Mouse (Mus musculus) CH12.LX (cell line): Measurements from ENCODE around the gene Pced1b. TPM values are rescaled to one million over a fixed set of nuclear protein-coding genes. Genes with fewer than 3 reads are reported as not detected.
A peak's percentile ranks its signal among the peaks of the same experiment; 100 is the strongest.

Experiments
- DNase-seq: peaks from one replicate; pipeline ENCODE4 v3.0.0-alpha.2; 2013; ENCODE audit errors: extremely low read depth
- H3K27ac ChIP-seq: 2 replicates; pipeline ENCODE4 v1.5.1; 2012; ENCODE audit warnings: low read depth, mild to moderate bottlenecking, control low read depth, moderate library complexity; ENCODE audit not compliant: insufficient read depth
- H3K27me3 ChIP-seq: replicated peaks from 2 replicates; pipeline ENCODE3; 2012; ENCODE audit warnings: inconsistent platforms
- H3K36me3 ChIP-seq, 2 experiments: replicated peaks in 1 of 2; 2 replicates each; pipeline versions ENCODE3 to v1.6.1; 2012; ENCODE audit warnings: inconsistent platforms in 1 of 2, low read length in 1 of 2, mild to moderate bottlenecking in 1 of 2, mixed read lengths in 1 of 2, moderate library complexity in 1 of 2; ENCODE audit not compliant: control insufficient read depth in 1 of 2, insufficient read depth in 1 of 2
- H3K4me1 ChIP-seq, 2 experiments: 2 replicates each; pipeline ENCODE4 v1.6.1; 2012; ENCODE audit warnings: inconsistent platforms in 1 of 2, moderate library complexity in 1 of 2; ENCODE audit not compliant: insufficient read depth in 2 of 2, control insufficient read depth in 1 of 2
- H3K4me2 ChIP-seq: 2 replicates; pipeline ENCODE4 v1.6.1; 2012; ENCODE audit warnings: low read depth, mild to moderate bottlenecking, control low read depth; ENCODE audit not compliant: poor library complexity, insufficient read depth, severe bottlenecking
- H3K4me3 ChIP-seq, 3 experiments: fragments of 150-350 bp in 1 of 3; sonication (generic) in 1 of 3; replicated peaks in 1 of 3; 2 replicates each; pipeline versions ENCODE3 to v1.5.1; 2011 to 2012; ENCODE audit warnings: low read depth in 2 of 3, low read length in 2 of 3, mild to moderate bottlenecking in 2 of 3, moderate library complexity in 2 of 3, control low read depth in 1 of 3, improper control_type of control experiment in 1 of 3, inconsistent platforms in 1 of 3, mixed read lengths in 1 of 3; ENCODE audit not compliant: poor library complexity in 1 of 3
- H3K79me2 ChIP-seq: replicated peaks from 2 replicates; pipeline ENCODE4 v1.6.1; 2012; ENCODE audit warnings: mild to moderate bottlenecking, moderate library complexity; ENCODE audit not compliant: control insufficient read depth, poor library complexity, insufficient read depth, severe bottlenecking; ENCODE audit errors: extremely low read depth
- H3K9ac ChIP-seq: 2 replicates; pipeline ENCODE4 v1.6.1; 2012; ENCODE audit warnings: low read depth, mild to moderate bottlenecking, control low read depth, moderate library complexity; ENCODE audit not compliant: insufficient read depth
- H3K9me3 ChIP-seq: replicated peaks from 2 replicates; pipeline ENCODE3; 2012; ENCODE audit warnings: low read length, inconsistent platforms, mixed read lengths
- BHLHE40 ChIP-seq: IDR thresholded peaks from 2 replicates; pipeline ENCODE4 v1.6.1; 2011; ENCODE audit warnings: mild to moderate bottlenecking, low read depth, low read length, improper control_type of control experiment
- CHD1 ChIP-seq: IDR thresholded peaks from 2 replicates; pipeline ENCODE4 v1.6.1; 2012; ENCODE audit warnings: low read depth, low read length, improper control_type of control experiment, inconsistent platforms
- CHD2 ChIP-seq: IDR thresholded peaks from 2 replicates; pipeline ENCODE4 v1.6.1; 2011; ENCODE audit warnings: low read length, improper control_type of control experiment
- CTCF ChIP-seq, 2 experiments: IDR thresholded peaks in 1 of 2; conservative IDR thresholded peaks in 1 of 2; 2 replicates each; pipeline ENCODE4 v1.5.1; 2011 to 2012; ENCODE audit warnings: low read depth in 2 of 2, low read length in 2 of 2, improper control_type of control experiment in 1 of 2, inconsistent platforms in 1 of 2, mild to moderate bottlenecking in 1 of 2, moderate library complexity in 1 of 2
- E2F4 ChIP-seq: IDR thresholded peaks from 2 replicates; pipeline ENCODE4 v1.6.1; 2011; ENCODE audit warnings: low read depth, low read length, improper control_type of control experiment; ENCODE audit not compliant: insufficient replicate concordance
- EP300 ChIP-seq: IDR thresholded peaks from 2 replicates; pipeline ENCODE4 v1.6.1; 2011; ENCODE audit warnings: low read length, improper control_type of control experiment
- HCFC1 ChIP-seq: IDR thresholded peaks from 2 replicates; pipeline ENCODE4 v1.6.1; 2012; ENCODE audit warnings: low read depth, mild to moderate bottlenecking, inconsistent platforms, low read length, improper control_type of control experiment
- IRF4 ChIP-seq: IDR thresholded peaks from 2 replicates; pipeline ENCODE4 v1.6.1; 2014; ENCODE audit warnings: low read depth, mild to moderate bottlenecking, inconsistent platforms, low read length, improper control_type of control experiment
- JUN ChIP-seq: IDR thresholded peaks from 2 replicates; pipeline ENCODE4 v1.6.1; 2011; ENCODE audit warnings: low read depth, mild to moderate bottlenecking, low read length, improper control_type of control experiment, moderate library complexity; ENCODE audit not compliant: insufficient read depth
- JUND ChIP-seq: conservative IDR thresholded peaks from 2 replicates; pipeline ENCODE4 v1.6.1; 2011; ENCODE audit warnings: low read depth, low read length, improper control_type of control experiment
- KAT2A ChIP-seq: IDR thresholded peaks from 2 replicates; pipeline ENCODE4 v1.6.1; 2012; ENCODE audit warnings: low read length, improper control_type of control experiment, inconsistent platforms; ENCODE audit not compliant: insufficient replicate concordance
- MAFK ChIP-seq: IDR thresholded peaks from 2 replicates; pipeline ENCODE4 v1.6.1; 2011; ENCODE audit warnings: low read length, improper control_type of control experiment; ENCODE audit not compliant: insufficient replicate concordance
- MAX ChIP-seq: IDR thresholded peaks from 2 replicates; pipeline ENCODE4 v1.6.1; 2011; ENCODE audit warnings: low read length, improper control_type of control experiment
- MAZ ChIP-seq: IDR thresholded peaks from 2 replicates; pipeline ENCODE4 v1.6.1; 2012; ENCODE audit warnings: low read depth, mild to moderate bottlenecking, inconsistent platforms, low read length, improper control_type of control experiment, moderate library complexity
- MEF2A ChIP-seq: IDR thresholded peaks from 2 replicates; pipeline ENCODE4 v1.6.1; 2014; ENCODE audit warnings: low read depth, mild to moderate bottlenecking, inconsistent platforms, low read length, improper control_type of control experiment, borderline replicate concordance
- MXI1 ChIP-seq: IDR thresholded peaks from 2 replicates; pipeline ENCODE4 v1.6.1; 2011; ENCODE audit warnings: mild to moderate bottlenecking, low read depth, low read length, improper control_type of control experiment
- MYC ChIP-seq: IDR thresholded peaks from 2 replicates; pipeline ENCODE4 v1.6.1; 2011; ENCODE audit warnings: low read depth, mild to moderate bottlenecking, improper control_type of control experiment, low read length
- NELFE ChIP-seq: IDR thresholded peaks from 2 replicates; pipeline ENCODE4 v1.6.1; 2011; ENCODE audit warnings: low read depth, low read length, improper control_type of control experiment
- NRF1 ChIP-seq: IDR thresholded peaks from 2 replicates; pipeline ENCODE4 v1.6.1; 2014; ENCODE audit warnings: low read depth, mild to moderate bottlenecking, inconsistent platforms, low read length, improper control_type of control experiment, moderate library complexity
- PAX5 ChIP-seq: IDR thresholded peaks from 2 replicates; pipeline ENCODE4 v1.6.1; 2012; ENCODE audit warnings: low read length, inconsistent platforms, mixed read lengths
- POLR2A ChIP-seq: IDR thresholded peaks from 2 replicates; pipeline ENCODE4 v1.6.1; 2011; ENCODE audit warnings: low read depth, mild to moderate bottlenecking, improper control_type of control experiment, low read length
- POLR2AphosphoS2 ChIP-seq: IDR thresholded peaks from 2 replicates; pipeline ENCODE4 v1.6.1; 2011; ENCODE audit warnings: low read depth, low read length, improper control_type of control experiment
- SIN3A ChIP-seq: IDR thresholded peaks from 2 replicates; pipeline ENCODE4 v1.6.1; 2012; ENCODE audit warnings: low read length, improper control_type of control experiment, inconsistent platforms
- TBP ChIP-seq: conservative IDR thresholded peaks from 2 replicates; pipeline ENCODE4 v1.6.1; 2011; ENCODE audit warnings: low read depth, low read length, improper control_type of control experiment
- TCF12 ChIP-seq: IDR thresholded peaks from 2 replicates; pipeline ENCODE4 v1.6.1; 2014; ENCODE audit warnings: low read depth, mild to moderate bottlenecking, inconsistent platforms, low read length, improper control_type of control experiment
- UBTF ChIP-seq: IDR thresholded peaks from 2 replicates; pipeline ENCODE4 v1.6.1; 2012; ENCODE audit warnings: low read depth, mild to moderate bottlenecking, inconsistent platforms, low read length, improper control_type of control experiment, moderate library complexity
- USF1 ChIP-seq: IDR thresholded peaks from 2 replicates; pipeline ENCODE4 v1.6.1; 2014; ENCODE audit warnings: low read depth, mild to moderate bottlenecking, inconsistent platforms, low read length, improper control_type of control experiment
- USF2 ChIP-seq: conservative IDR thresholded peaks from 2 replicates; pipeline ENCODE4 v1.6.1; 2011; ENCODE audit warnings: low read depth, low read length, improper control_type of control experiment
- ZC3H11A ChIP-seq: IDR thresholded peaks from 2 replicates; pipeline ENCODE4 v1.6.1; 2012; ENCODE audit warnings: low read depth, mild to moderate bottlenecking, inconsistent platforms, low read length, improper control_type of control experiment
- ZKSCAN1 ChIP-seq: IDR thresholded peaks from 2 replicates; pipeline ENCODE4 v1.6.1; 2012; ENCODE audit warnings: low read depth, inconsistent platforms, low read length, improper control_type of control experiment, borderline replicate concordance
- ZMIZ1 ChIP-seq: IDR thresholded peaks from 2 replicates; pipeline ENCODE4 v1.6.1; 2012; ENCODE audit warnings: low read depth, mild to moderate bottlenecking, inconsistent platforms, low read length, improper control_type of control experiment
- ZNF384 ChIP-seq: IDR thresholded peaks from 2 replicates; pipeline ENCODE4 v1.6.1; 2012; ENCODE audit warnings: low read depth, low read length, improper control_type of control experiment, inconsistent platforms
- dilution Hi-C: fragments of 300-500 bp; cut with MboI; formaldehyde crosslinking; loops from 2 replicates; pipeline ENCODE4 v1.14.3; 2020; ENCODE audit warnings: low sequenced_read_pairs; ENCODE audit not compliant: extremely low pct_unique_long_range_greater_than_20kb, extremely low pct_ligation_motif_present
- in situ Hi-C: fragments of 300-500 bp; cut with MboI; formaldehyde crosslinking; loops from 3 replicates; pipeline ENCODE4 v1.14.3; 2019; ENCODE audit warnings: low sequenced_read_pairs, low pct_ligation_motif_present, low pct_unique_long_range_greater_than_20kb, mixed read lengths
- polyA plus RNA-seq: library from polyadenylated mRNA; unstranded; fragments of >175 nt; gene quantifications from 2 replicates; pipeline ENCODE4 v1.2.1, GENCODE M21; 2012; ENCODE audit warnings: low read depth; ENCODE audit not compliant: insufficient read length
- total RNA-seq, 2 experiments: library from RNA; depleted of rRNA; stranded (reverse); fragments of 300-350 nt in 1 of 2; fragments of >200 nt in 1 of 2; gene quantifications; 2 replicates each; pipeline ENCODE4 v1.2.3; 2012 to 2014

The Pced1b gene
- total and polyA plus RNA-seq, 3 experiments, result 12.3 to 44.2 (median 21.1) TPM

DNA sequence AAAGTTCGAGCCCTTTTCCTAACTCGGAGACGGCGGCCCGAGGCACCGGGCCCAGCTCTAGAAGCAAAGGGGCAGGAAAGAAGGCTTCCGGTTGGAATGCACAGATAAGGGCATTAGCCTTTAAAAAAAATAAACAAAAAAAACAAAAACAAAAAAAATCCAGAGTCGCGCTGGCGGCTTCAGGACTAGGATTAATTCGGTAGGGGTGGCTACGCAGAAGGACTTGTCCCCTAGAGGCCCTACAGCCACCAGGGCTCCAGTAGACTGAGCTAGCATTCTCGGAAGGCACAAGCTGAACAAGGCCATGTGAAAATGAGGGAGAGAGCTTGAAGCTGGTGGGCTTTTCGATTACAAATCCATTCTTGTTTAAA, 869 bp downstream of the Pced1b start:
- H3K36me3 ChIP-seq, result peaks cover 0 to 10% of the 10 kb centered on the region in 2 experiments
- H3K4me2 ChIP-seq, result peak overlapping the region; percentile 86
- no peaks in the 10 kb centered on the region for H3K9me3 ChIP-seq
- dilution Hi-C loops, result no loop called here
- in situ Hi-C loops, result loop anchor here (10.0 kb wide), 2 partner anchors 247 to 327 kb away; no protein-coding TSS in a partner anchor
- H3K27me3 ChIP-seq, result peaks cover 15% of the 10 kb centered on the region
- TF ChIP-seq MXI1, result peak; percentile 14; the same call in 1 of the 2 replicates
- TF ChIP-seq MYC, result no peak
- TF ChIP-seq POLR2AphosphoS2, result 0 out of 2 replicates have a peak, but pooled peaks have one; percentile 24
- H3K79me2 ChIP-seq, result no peaks in the 10 kb centered on the region; the same call in 1 of the 2 replicates
- DNase-seq, result no peak
- peaks cover 16 to 56% of the 10 kb centered on the region in 2 experiments for H3K4me1 ChIP-seq
- peak overlapping the region; percentile 43 for H3K27ac ChIP-seq
- H3K9ac ChIP-seq, result peak overlapping the region; percentile 99
- peak overlapping the region; percentile 67 to 81 (median 70) for H3K4me3 ChIP-seq

DNA sequence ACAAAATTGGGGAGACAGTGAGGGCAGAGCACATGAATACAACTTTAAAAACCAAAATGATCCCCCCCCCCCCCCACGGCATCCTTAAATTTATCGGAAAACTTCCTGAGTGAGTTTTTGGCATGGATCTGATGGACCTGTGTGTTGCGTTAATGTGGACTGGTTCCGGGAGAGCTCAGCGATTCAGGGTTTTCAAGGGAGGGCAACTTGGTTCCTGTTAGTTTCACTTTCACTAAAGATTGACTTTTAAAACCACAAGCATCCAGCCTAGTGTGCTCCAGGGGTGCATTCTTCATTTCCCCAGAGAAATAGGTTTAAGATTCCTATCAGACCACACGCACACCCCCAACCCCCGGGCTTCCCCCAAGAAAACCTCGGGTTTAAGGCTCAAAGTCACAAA, 1.4 kb downstream of the Pced1b start:
- H3K4me3 ChIP-seq, result peak overlapping the region; percentile 67 to 81 (median 70)
- H3K36me3 ChIP-seq, result peaks cover 0 to 8% of the 10 kb centered on the region in 2 experiments
- DNase-seq, result peak; percentile 72
- H3K9me3 ChIP-seq, result no peaks in the 10 kb centered on the region
- 0 out of 2 replicates have a peak overlapping the region, but pooled peaks have one; percentile 27 for H3K27ac ChIP-seq
- in situ Hi-C loops, result loop anchor here (10.0 kb wide), 2 partner anchors 247 to 327 kb away; no protein-coding TSS in a partner anchor
- peaks cover 16 to 61% of the 10 kb centered on the region in 2 experiments for H3K4me1 ChIP-seq
- no peaks in the 10 kb centered on the region; the same call in 1 of the 2 replicates for H3K79me2 ChIP-seq
- dilution Hi-C loops, result no loop called here
- peak overlapping the region; percentile 99 for H3K9ac ChIP-seq
- peaks cover 15% of the 10 kb centered on the region for H3K27me3 ChIP-seq
- peak overlapping the region; percentile 86 for H3K4me2 ChIP-seq
- TF ChIP-seq CHD1 (0 out of 2 replicates have a peak, but pooled peaks have one; percentile 63), SIN3A (peak; percentile 87), TBP (peak; percentile 60), BHLHE40 (peak; percentile 85), HCFC1 (peak; percentile 50), NELFE (0 out of 2 replicates have a peak, but pooled peaks have one; percentile 42), POLR2A (peak; percentile 42; the same call in 1 of the 2 replicates), ZKSCAN1 (no peak), POLR2AphosphoS2 (0 out of 2 replicates have a peak, but pooled peaks have one; percentile 38), CTCF (conservative IDR thresholded peaks at IDR 0.05 in 1 of 2, IDR thresholded peaks at IDR 0.05 in 1 of 2; ENCODE audit: low read depth in 2 of 2, low read length in 2 of 2) (no peak), MAX (peak; percentile 60; the same call in 1 of the 2 replicates), JUN (no peak), EP300 (peak; percentile 81), TCF12 (peak; percentile 77), ZMIZ1 (no peak), PAX5 (no peak), USF2 (no peak), KAT2A (0 out of 2 replicates have a peak, but pooled peaks have one; percentile 56), JUND (no peak), NRF1 (no peak), E2F4 (no peak), ZC3H11A (no peak), CHD2 (no peak), IRF4 (peak; percentile 91), MAFK (peak; percentile 70), UBTF (no peak), MEF2A (peak; percentile 76), ZNF384 (no peak), MYC (peak; percentile 53), MAZ (no peak; the same call in 1 of the 2 replicates), USF1 (no peak)
